Mouse (Mus musculus) heart, embryonic 12.5 days (tissue): ENCODE measurements at regions not wholly inside any gene's neighbourhood (a gene's known extent, or its start where the extent isn't known, plus 50 kb on each side); places are given as distances from the start of the nearest gene placed in this dataset. TPM values are rescaled to one million over a fixed set of nuclear protein-coding genes. Genes with fewer than 3 reads are reported as not detected.

Experiments
- ATAC-seq: fragments of 200-750 bp; cut with Nextera tagmentation; 2 replicates; pipeline ENCODE4 v1.8.0; 2017; ENCODE audit warnings: moderate TSS enrichment, moderate library complexity; ENCODE audit not compliant: insufficient number of reproducible peaks, low FRiP score
- H3K27ac ChIP-seq: fragments of 300-500 bp; sonication (generic); 2 replicates; pipeline ENCODE4 v1.5.1; 2016; ENCODE audit warnings: mild to moderate bottlenecking, moderate library complexity; ENCODE audit not compliant: poor library complexity, severe bottlenecking
- H3K27me3 ChIP-seq: fragments of 300-500 bp; sonication (generic); replicated peaks from 2 replicates; pipeline ENCODE4 v1.6.1; 2016; ENCODE audit warnings: mild to moderate bottlenecking, moderate library complexity
- H3K36me3 ChIP-seq: fragments of 300-500 bp; sonication (generic); 2 replicates; pipeline ENCODE4 v1.6.1; 2016; ENCODE audit warnings: mild to moderate bottlenecking, moderate library complexity
- H3K4me1 ChIP-seq: fragments of 300-500 bp; sonication (generic); replicated peaks from 2 replicates; pipeline ENCODE4 v1.6.1; 2016; ENCODE audit warnings: mild to moderate bottlenecking
- H3K4me2 ChIP-seq: fragments of 300-500 bp; sonication (generic); 2 replicates; pipeline ENCODE4 v1.6.1; 2016; ENCODE audit warnings: mild to moderate bottlenecking, moderate library complexity
- H3K4me3 ChIP-seq: fragments of 300-500 bp; sonication (generic); 2 replicates; pipeline ENCODE4 v1.5.1; 2016; ENCODE audit warnings: mild to moderate bottlenecking
- H3K9ac ChIP-seq: fragments of 300-500 bp; sonication (generic); 2 replicates; pipeline ENCODE4 v1.6.1; 2016; ENCODE audit warnings: mild to moderate bottlenecking, moderate library complexity
- H3K9me3 ChIP-seq: fragments of 300-500 bp; sonication (generic); replicated peaks from 2 replicates; pipeline ENCODE4 v1.6.1; 2016; ENCODE audit warnings: mild to moderate bottlenecking, moderate library complexity
- WGBS: fragments of 180-500 bp; shearing (Covaris S2); methylation state at CpG from one replicate; pipeline ENCODE4 v1.1.7; 2016; 5-methylcytosine and 5-hydroxymethylcytosine counted together
- microRNA-seq: library from miRNA; unstranded; fragments of <30 nt; microRNA quantifications from one replicate; pipeline ENCODE4, GENCODE M21; 2017

DNA sequence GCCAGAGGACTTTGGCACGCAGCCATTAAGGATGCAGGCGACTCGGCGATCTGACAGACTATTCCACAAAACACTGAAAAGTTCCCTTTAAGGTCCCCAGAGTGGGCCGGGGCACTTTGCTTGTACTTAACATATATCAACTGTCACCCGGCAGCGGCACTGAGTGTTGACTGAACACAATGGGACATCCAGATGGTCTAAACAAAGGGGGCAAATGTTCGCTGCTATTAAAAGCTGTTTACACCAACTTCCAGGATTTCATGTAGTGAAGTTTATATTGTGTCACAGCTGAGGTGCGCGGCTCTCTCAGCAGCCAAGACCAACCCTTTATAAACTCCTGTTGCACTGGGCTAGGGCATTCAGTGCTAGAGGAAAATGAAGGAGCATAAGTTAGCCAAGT, 157.6 kb downstream of the Zfp281 start:
- 33% methylated on average over 10 of the region's 10 CpGs for WGBS
- Histone ChIP-seq H3K4me3 (peak overlapping the region; percentile 26; the same call in 1 of the 2 replicates), H3K4me1 (peaks cover 17% of the 10 kb centered on the region), H3K27ac (no peak overlapping the region), H3K36me3 (no peaks in the 10 kb centered on the region), H3K9me3 (no peaks in the 10 kb centered on the region), H3K27me3 (no peaks in the 10 kb centered on the region), H3K4me2 (peak overlapping the region; percentile 53), H3K9ac (no peak overlapping the region)
- no peak for ATAC-seq

GRCm38 (mm10) chr1:136784178-136784577, 159.5 kb downstream of the Zfp281 start:
- no peak overlapping the region for H3K4me2 ChIP-seq
- no peak overlapping the region for H3K4me3 ChIP-seq
- no peak overlapping the region for H3K27ac ChIP-seq
- no peaks in the 10 kb centered on the region for H3K9me3 ChIP-seq
- no peaks in the 10 kb centered on the region for H3K36me3 ChIP-seq
- no peaks in the 10 kb centered on the region for H3K27me3 ChIP-seq
- ATAC-seq, result no peak
- H3K4me1 ChIP-seq, result peaks cover 17% of the 10 kb centered on the region
- no peak overlapping the region for H3K9ac ChIP-seq
- 34% methylated on average over 9 of the region's 9 CpGs for WGBS

GRCm38 (mm10) chr1:136788979-136789513, 164.3 kb downstream of the Zfp281 start:
- Histone ChIP-seq H3K4me2 (peak overlapping the region; percentile 31), H3K36me3 (no peaks in the 10 kb centered on the region), H3K9ac (no peak overlapping the region), H3K27me3 (no peaks in the 10 kb centered on the region), H3K9me3 (no peaks in the 10 kb centered on the region), H3K27ac (no peak overlapping the region), H3K4me1 (0 out of 2 replicates have a peak, but pooled peaks cover 2% of the 10 kb centered on the region), H3K4me3 (no peak overlapping the region)
- WGBS, result 64% methylated on average over 30 of the region's 30 CpGs
- no peak for ATAC-seq

DNA sequence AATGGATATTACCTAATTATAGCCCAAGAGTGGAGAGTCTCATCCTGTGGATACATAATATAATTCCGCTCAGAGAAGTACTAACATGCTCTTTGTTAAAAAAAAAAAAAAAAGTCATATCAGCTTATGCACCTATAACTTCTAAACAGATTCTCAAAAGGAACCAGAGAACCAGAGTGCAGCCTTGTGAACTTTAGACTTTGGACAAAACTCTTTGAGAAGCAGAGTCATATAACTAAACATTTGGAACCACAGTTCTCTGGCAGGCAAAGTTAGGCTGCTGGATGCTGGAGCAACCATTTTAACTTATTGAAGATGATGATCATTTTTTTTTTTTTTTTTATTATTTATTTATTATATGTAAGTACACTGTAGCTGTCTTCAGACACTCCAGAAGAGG, 166.9 kb downstream of the Zfp281 start:
- Histone ChIP-seq H3K9ac (no peak overlapping the region), H3K27me3 (no peaks in the 10 kb centered on the region), H3K36me3 (no peaks in the 10 kb centered on the region), H3K27ac (no peak overlapping the region), H3K4me3 (no peak overlapping the region), H3K4me2 (no peak overlapping the region), H3K9me3 (no peaks in the 10 kb centered on the region), H3K4me1 (no peaks in the 10 kb centered on the region)
- ATAC-seq, result no peak
- WGBS, result 79% methylated on average over 1 of the region's 1 CpGs

Small RNA genes lying in the stretch of these regions (microRNA-seq; reads per million reads assigned to microRNA genes)
- not detected for gene Gm22132
